Mouse (Mus musculus) kidney, embryonic 15.5 days (tissue): Measurements from ENCODE around the gene Rnf181. TPM values are rescaled to one million over a fixed set of nuclear protein-coding genes. Genes with fewer than 3 reads are reported as not detected.

Experiments used
- ATAC-seq: fragments of 200-750 bp; cut with Nextera tagmentation; replicated peaks from 2 replicates; pipeline ENCODE4 v1.8.0; 2017; ENCODE audit warnings: moderate TSS enrichment; ENCODE audit not compliant: low FRiP score
- H3K27ac ChIP-seq: fragments of 300-500 bp; sonication (generic); 2 replicates; pipeline ENCODE4 v1.5.1; 2015; ENCODE audit warnings: mild to moderate bottlenecking, inconsistent platforms
- H3K27me3 ChIP-seq: fragments of 300-500 bp; sonication (generic); 2 replicates; pipeline ENCODE4 v1.6.1; 2015; ENCODE audit warnings: inconsistent platforms
- H3K36me3 ChIP-seq: fragments of 300-500 bp; sonication (generic); 2 replicates; pipeline ENCODE4 v1.6.1; 2015; ENCODE audit warnings: inconsistent platforms
- H3K4me1 ChIP-seq: fragments of 300-500 bp; sonication (generic); 2 replicates; pipeline ENCODE4 v1.6.1; 2015; ENCODE audit warnings: inconsistent platforms
- H3K4me2 ChIP-seq: fragments of 300-500 bp; sonication (generic); 2 replicates; pipeline ENCODE4 v1.6.1; 2015; ENCODE audit warnings: moderate library complexity, mild to moderate bottlenecking, inconsistent platforms
- H3K4me3 ChIP-seq: fragments of 300-500 bp; sonication (generic); replicated peaks from 2 replicates; pipeline ENCODE4 v1.5.1; 2015; ENCODE audit warnings: mild to moderate bottlenecking, inconsistent platforms
- H3K9ac ChIP-seq: fragments of 300-500 bp; sonication (generic); 2 replicates; pipeline ENCODE4 v1.6.1; 2015; ENCODE audit warnings: mild to moderate bottlenecking, inconsistent platforms
- H3K9me3 ChIP-seq: fragments of 300-500 bp; sonication (generic); replicated peaks from 2 replicates; pipeline ENCODE4 v1.6.1; 2016; ENCODE audit warnings: inconsistent platforms
- WGBS: fragments of 180-500 bp; shearing (Covaris S2); methylation state at CpG from one replicate; pipeline ENCODE4 v1.1.7; 2015; ENCODE audit warnings: mixed read lengths; 5-methylcytosine and 5-hydroxymethylcytosine counted together
- polyA plus RNA-seq: library from polyadenylated mRNA; unstranded; fragments of >200 nt; fragmentation: Nextera tagmentation; extraction: Ambion mirVana; gene quantifications from 2 replicates; pipeline ENCODE4 v1.2.1, GENCODE M21; 2015

Gene Rnf181
- polyA plus RNA-seq, 1 experiment from 2014 or later = 130 TPM

- no peaks in the 10 kb centered on the region for H3K27me3 ChIP-seq
- peaks cover 43% of the 10 kb centered on the region for H3K4me1 ChIP-seq
- no peak overlapping the region for H3K4me3 ChIP-seq
- H3K4me2 ChIP-seq = no peak overlapping the region
- peaks cover 6% of the 10 kb centered on the region; the same call in 1 of the 2 replicates for H3K36me3 ChIP-seq
- no peak overlapping the region for H3K9ac ChIP-seq
- H3K27ac ChIP-seq = peak overlapping the region; percentile 96
- H3K9me3 ChIP-seq = no peaks in the 10 kb centered on the region
- ATAC-seq = no peak
- 94% methylated on average over 5 of the region's 5 CpGs for WGBS
These were observed 25.6 kb upstream of the Rnf181 start for GRCm38 (mm10) chr6:72392341-72392740.

DNA sequence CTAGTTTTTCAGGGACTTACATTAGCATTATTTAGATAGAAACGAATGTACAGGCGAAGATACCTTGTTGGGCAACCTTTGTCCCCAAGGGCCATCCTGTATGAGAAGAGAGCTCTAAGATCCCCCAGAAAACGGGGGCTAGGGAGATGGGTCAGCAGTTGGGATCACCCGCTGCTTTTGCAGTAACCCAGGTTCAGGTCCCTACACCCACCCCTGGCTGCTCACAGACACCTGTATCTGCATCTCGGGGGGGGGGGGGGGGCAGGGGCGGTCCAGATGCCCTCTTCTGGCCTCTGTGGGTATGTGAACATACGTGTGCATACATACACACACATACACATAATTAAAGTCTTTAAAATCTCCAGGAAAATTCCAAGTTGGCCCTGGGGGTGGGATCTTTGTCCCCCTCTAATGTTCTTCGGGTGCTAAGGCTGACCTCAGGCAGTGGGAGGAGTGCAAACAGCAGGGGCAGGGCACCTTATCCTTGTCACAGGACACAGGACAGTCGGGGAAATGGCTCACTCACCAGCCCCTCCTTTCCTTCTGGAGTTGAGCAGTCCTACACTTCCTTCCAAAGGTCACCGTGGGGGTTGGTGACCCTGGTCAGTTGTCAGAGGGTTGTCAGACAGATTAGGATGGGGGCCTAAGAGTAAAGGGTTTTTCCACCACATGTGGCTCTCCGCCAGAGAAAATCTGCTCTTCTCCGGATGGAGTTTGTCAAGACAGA is 24.2 kb upstream of the Rnf181 start:
- H3K9ac ChIP-seq = peak overlapping the region; percentile 67
- peaks cover 43% of the 10 kb centered on the region for H3K4me1 ChIP-seq
- 8% methylated on average over 12 of the region's 12 CpGs for WGBS
- no peaks in the 10 kb centered on the region for H3K9me3 ChIP-seq
- no peaks in the 10 kb centered on the region for H3K27me3 ChIP-seq
- peak overlapping the region; percentile 96 for H3K27ac ChIP-seq
- peak overlapping the region; percentile 51 for H3K4me3 ChIP-seq
- peaks cover 15% of the 10 kb centered on the region for H3K36me3 ChIP-seq
- H3K4me2 ChIP-seq = peak overlapping the region; percentile 65
- ATAC-seq = peak; percentile 87

- Histone ChIP-seq H3K9me3 (no peaks in the 10 kb centered on the region), H3K4me3 (peak within 1 kb of the TSS; percentile 51), H3K4me2 (peak within 1 kb of the TSS; percentile 65), H3K27me3 (no peaks in the 10 kb centered on the region), H3K36me3 (peaks cover 23% of the 10 kb centered on the region), H3K9ac (peak within 1 kb of the TSS; percentile 67), H3K27ac (peak within 1 kb of the TSS; percentile 96), H3K4me1 (peaks cover 43% of the 10 kb centered on the region)
- peak; percentile 82 for ATAC-seq
- WGBS = under 1% methylated on average over 33 of the region's 33 CpGs
These were observed 23.4 kb upstream of the Rnf181 start, which contains the start of gene Vamp8 for GRCm38 (mm10) chr6:72389941-72390771. Gene Vamp8 (minus strand): TSS chr6:72390703.

DNA sequence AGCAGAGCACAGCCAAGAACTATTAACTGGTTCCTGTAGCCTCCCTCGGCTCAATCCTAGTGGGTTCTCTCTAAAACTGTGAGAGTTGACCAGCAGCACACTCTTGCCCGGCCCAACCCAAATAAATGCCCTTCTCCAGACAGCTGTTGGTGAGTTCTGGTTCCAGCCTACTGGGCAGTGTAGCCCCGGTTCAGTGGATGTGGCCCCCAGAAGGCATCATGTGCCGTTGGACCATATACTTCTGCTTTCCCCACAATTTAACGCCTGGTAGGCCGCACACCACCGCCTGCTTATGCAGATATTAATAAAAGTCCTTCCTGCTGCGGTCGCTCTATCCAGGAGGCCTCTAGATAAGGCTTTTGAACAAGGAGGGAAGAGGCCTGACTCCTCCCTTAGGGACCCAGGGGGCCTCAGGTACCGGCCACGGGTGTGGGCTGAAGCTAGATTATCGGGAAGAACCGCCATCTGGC is 22.8 kb upstream of the Rnf181 start:
- Histone ChIP-seq H3K4me2 (peak overlapping the region; percentile 65), H3K9ac (peak overlapping the region; percentile 67), H3K36me3 (peaks cover 30% of the 10 kb centered on the region), H3K27ac (peak overlapping the region; percentile 96), H3K4me1 (peaks cover 43% of the 10 kb centered on the region), H3K27me3 (no peaks in the 10 kb centered on the region), H3K4me3 (peak overlapping the region; percentile 51), H3K9me3 (no peaks in the 10 kb centered on the region)
- 16% methylated on average over 13 of the region's 13 CpGs for WGBS
- peak; percentile 59 for ATAC-seq

DNA sequence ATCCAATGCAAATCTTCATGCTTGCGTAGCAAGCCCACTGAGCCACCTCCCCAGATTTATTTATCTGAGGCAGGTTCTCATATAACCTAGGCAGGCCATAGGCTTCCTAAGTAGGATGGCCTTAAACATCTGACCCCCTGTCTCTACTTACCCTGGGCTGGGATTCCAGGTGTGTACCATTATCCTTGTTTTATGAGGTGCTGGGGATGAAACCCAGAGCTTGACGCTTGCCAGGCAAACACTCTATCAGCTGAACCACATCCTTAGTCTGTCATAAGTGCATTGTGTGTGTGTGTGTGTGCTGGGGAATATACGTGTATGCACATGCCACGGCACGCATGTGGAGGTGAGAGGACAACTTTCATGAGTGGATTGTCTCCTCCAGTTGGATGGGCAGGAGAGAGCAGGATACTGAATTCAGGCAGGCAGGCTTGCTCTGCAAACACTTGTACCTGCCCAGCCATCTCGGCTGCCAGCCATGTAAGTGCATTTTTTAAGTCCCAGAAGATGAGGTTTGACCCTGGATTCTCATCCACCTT is 22.1 kb upstream of the Rnf181 start:
- H3K4me3 ChIP-seq = peak overlapping the region; percentile 51
- ATAC-seq = no peak
- H3K9me3 ChIP-seq = no peaks in the 10 kb centered on the region
- peak overlapping the region; percentile 67; the same call in 1 of the 2 replicates for H3K9ac ChIP-seq
- no peaks in the 10 kb centered on the region for H3K27me3 ChIP-seq
- peak overlapping the region; percentile 96; the same call in 1 of the 2 replicates for H3K27ac ChIP-seq
- peaks cover 36% of the 10 kb centered on the region for H3K36me3 ChIP-seq
- WGBS = 75% methylated on average over 6 of the region's 6 CpGs
- peak overlapping the region; percentile 65 for H3K4me2 ChIP-seq
- peaks cover 43% of the 10 kb centered on the region for H3K4me1 ChIP-seq

DNA sequence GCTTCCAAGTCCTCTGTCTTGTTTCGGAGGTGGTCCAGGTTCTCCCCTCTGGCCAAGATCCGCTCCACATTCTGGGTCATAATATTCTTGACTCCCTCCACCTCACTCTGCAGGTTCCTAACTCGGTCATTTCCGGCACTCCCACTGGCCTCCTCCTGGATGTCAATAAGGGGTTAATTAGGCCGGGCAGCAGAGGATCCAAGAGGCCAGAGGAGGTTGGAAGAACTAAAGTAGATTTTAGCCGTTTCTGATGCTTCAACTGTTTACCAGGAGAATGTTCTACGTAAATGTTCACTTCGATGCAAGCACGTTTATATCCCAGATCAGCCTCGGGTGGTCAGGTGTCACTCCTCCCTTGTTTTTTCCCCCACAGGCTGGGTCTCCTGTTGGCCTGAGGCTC is 21.5 kb upstream of the Rnf181 start:
- Histone ChIP-seq H3K9ac (no peak overlapping the region), H3K4me2 (peak overlapping the region; percentile 65; the same call in 1 of the 2 replicates), H3K36me3 (peaks cover 37% of the 10 kb centered on the region), H3K27ac (no peak overlapping the region), H3K9me3 (no peaks in the 10 kb centered on the region), H3K4me3 (0 out of 2 replicates have a peak overlapping the region, but pooled peaks have one; percentile 3), H3K27me3 (no peaks in the 10 kb centered on the region), H3K4me1 (peaks cover 43% of the 10 kb centered on the region)
- WGBS = 53% methylated on average over 10 of the region's 10 CpGs
- ATAC-seq = no peak

GRCm38 (mm10) chr6:72387816-72388215 is 21.1 kb upstream of the Rnf181 start:
- Histone ChIP-seq H3K36me3 (peaks cover 37% of the 10 kb centered on the region), H3K27ac (0 out of 2 replicates have a peak overlapping the region, but pooled peaks have one; percentile 32), H3K27me3 (no peaks in the 10 kb centered on the region), H3K4me1 (peaks cover 43% of the 10 kb centered on the region), H3K9ac (no peak overlapping the region), H3K9me3 (no peaks in the 10 kb centered on the region), H3K4me3 (0 out of 2 replicates have a peak overlapping the region, but pooled peaks have one; percentile 3), H3K4me2 (0 out of 2 replicates have a peak overlapping the region, but pooled peaks have one; percentile 65)
- 68% methylated on average over 3 of the region's 3 CpGs for WGBS
- ATAC-seq = no peak

- no peak overlapping the region for H3K4me2 ChIP-seq
- WGBS = 88% methylated on average over 2 of the region's 2 CpGs
These were observed 19.8 kb upstream of the Rnf181 start for GRCm38 (mm10) chr6:72386561-72386960.

GRCm38 (mm10) chr6:72385258-72385657 is 18.5 kb upstream of the Rnf181 start:
- H3K27me3 ChIP-seq = no peaks in the 10 kb centered on the region
- H3K27ac ChIP-seq = no peak overlapping the region
- no peak for ATAC-seq
- 88% methylated on average over 4 of the region's 4 CpGs for WGBS
- H3K4me1 ChIP-seq = peaks cover 31% of the 10 kb centered on the region
- H3K9ac ChIP-seq = no peak overlapping the region
- peaks cover 37% of the 10 kb centered on the region for H3K36me3 ChIP-seq
- H3K4me2 ChIP-seq = no peak overlapping the region
- H3K9me3 ChIP-seq = no peaks in the 10 kb centered on the region
- H3K4me3 ChIP-seq = no peak overlapping the region

More at GRCm38 (mm10) chr6:72386561-72386960, 19.8 kb upstream of the Rnf181 start:
- H3K9me3 ChIP-seq = no peaks in the 10 kb centered on the region
- H3K4me3 ChIP-seq = no peak overlapping the region
- no peak overlapping the region for H3K27ac ChIP-seq
- H3K27me3 ChIP-seq = no peaks in the 10 kb centered on the region
- H3K9ac ChIP-seq = no peak overlapping the region
- peaks cover 37% of the 10 kb centered on the region for H3K36me3 ChIP-seq
- no peak for ATAC-seq
- H3K4me1 ChIP-seq = peaks cover 39% of the 10 kb centered on the region

DNA sequence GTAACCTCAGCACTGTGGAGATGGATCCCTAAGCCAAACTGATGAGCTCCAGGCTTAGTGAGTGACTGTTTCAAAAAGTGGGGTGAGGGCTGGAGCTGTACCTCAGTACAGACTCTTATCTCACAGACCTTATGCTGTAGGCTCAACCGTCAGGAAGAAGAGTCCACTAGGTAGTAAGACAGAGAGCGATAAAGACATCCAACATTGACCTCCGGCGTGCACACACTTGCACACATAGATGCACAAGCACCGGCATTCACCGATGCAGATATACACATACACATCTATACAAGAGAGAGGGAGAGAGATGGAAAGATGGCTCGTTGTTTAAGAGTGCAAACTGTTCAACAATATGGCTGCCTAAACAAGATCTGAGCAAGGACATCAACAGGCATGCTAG is 17.2 kb upstream of the Rnf181 start:
- H3K4me2 ChIP-seq = no peak overlapping the region
- H3K9me3 ChIP-seq = no peaks in the 10 kb centered on the region
- H3K4me3 ChIP-seq = no peak overlapping the region
- no peak overlapping the region for H3K9ac ChIP-seq
- H3K27ac ChIP-seq = no peak overlapping the region
- peaks cover 12% of the 10 kb centered on the region for H3K27me3 ChIP-seq
- 95% methylated on average over 7 of the region's 7 CpGs for WGBS
- H3K4me1 ChIP-seq = peaks cover 25% of the 10 kb centered on the region
- peaks cover 37% of the 10 kb centered on the region for H3K36me3 ChIP-seq
- ATAC-seq = no peak

- no peak for ATAC-seq
- no peak overlapping the region for H3K4me3 ChIP-seq
- H3K9ac ChIP-seq = no peak overlapping the region
- H3K4me1 ChIP-seq = peaks cover 19% of the 10 kb centered on the region
- peaks cover 37% of the 10 kb centered on the region for H3K36me3 ChIP-seq
- peaks cover 15% of the 10 kb centered on the region for H3K27me3 ChIP-seq
- H3K9me3 ChIP-seq = no peaks in the 10 kb centered on the region
- H3K27ac ChIP-seq = no peak overlapping the region
- 88% methylated on average over 6 of the region's 6 CpGs for WGBS
- no peak overlapping the region for H3K4me2 ChIP-seq
These were observed 16.5 kb upstream of the Rnf181 start for GRCm38 (mm10) chr6:72383142-72383820.
